Mouse (Mus musculus): ENCODE measurements around the gene Rnf32.

- TF ChIP-seq CTCF (IDR thresholded peaks at IDR 0.05; ENCODE audit: control insufficient read depth, insufficient read depth, insufficient replicate concordance, low read depth, low read length), result no peak
- no peak for TF ChIP-seq POLR2A (IDR thresholded peaks at IDR 0.05; ENCODE audit: control insufficient read depth, low read depth, low read length)
Observed at GRCm38 (mm10) chr5:29186798-29187197, 9.0 kb upstream of the Rnf32 start.
